Mouse (Mus musculus) hindbrain, embryonic 14.5 days (tissue): ENCODE data around the gene Parg. TPM values are rescaled to one million over a fixed set of nuclear protein-coding genes. Genes with fewer than 3 reads are reported as not detected.

Experiments used
- ATAC-seq: fragments of 200-750 bp; cut with Nextera tagmentation; 2 replicates; pipeline ENCODE4 v1.8.0; 2017; ENCODE audit warnings: moderate number of reproducible peaks, mild to moderate bottlenecking, moderate TSS enrichment, moderate library complexity; ENCODE audit not compliant: low FRiP score
- DNase-seq: peaks from one replicate; pipeline ENCODE4 v3.0.0-alpha.2; 2015; ENCODE audit warnings: low spot score
- H3K27ac ChIP-seq: fragments of 300-500 bp; sonication (generic); 2 replicates; pipeline ENCODE4 v1.5.1; 2014; ENCODE audit warnings: mild to moderate bottlenecking, moderate library complexity
- H3K27me3 ChIP-seq: fragments of 300-500 bp; sonication (generic); 2 replicates; pipeline ENCODE4 v1.6.1; 2014; ENCODE audit warnings: mild to moderate bottlenecking, low read length, mixed read lengths; ENCODE audit not compliant: control insufficient read depth, insufficient read depth
- H3K36me3 ChIP-seq: fragments of 300-500 bp; sonication (generic); replicated peaks from 2 replicates; pipeline ENCODE4 v1.6.1; 2014; ENCODE audit not compliant: control insufficient read depth, insufficient read depth
- H3K4me1 ChIP-seq: fragments of 300-500 bp; sonication (generic); replicated peaks from 2 replicates; pipeline ENCODE4 v1.6.1; 2014; ENCODE audit warnings: antibody characterized with exemption, low read length, mixed read lengths; ENCODE audit not compliant: control insufficient read depth, insufficient read depth
- H3K4me2 ChIP-seq: fragments of 300-500 bp; sonication (generic); replicated peaks from 2 replicates; pipeline ENCODE4 v1.6.1; 2014; ENCODE audit warnings: mild to moderate bottlenecking, moderate library complexity
- H3K4me3 ChIP-seq: fragments of 300-500 bp; sonication (generic); replicated peaks from 2 replicates; pipeline ENCODE4 v1.5.1; 2014; ENCODE audit warnings: mild to moderate bottlenecking, low read length
- H3K9ac ChIP-seq: fragments of 300-500 bp; sonication (generic); 2 replicates; pipeline ENCODE4 v1.6.1; 2014
- H3K9me3 ChIP-seq: fragments of 300-500 bp; sonication (generic); 2 replicates; pipeline ENCODE4 v1.6.1; 2016; ENCODE audit warnings: low read length; ENCODE audit not compliant: control insufficient read depth
- WGBS: fragments of 180-500 bp; shearing (Covaris S2); extraction: QIAGEN DNeasy Blood & Tissue Kit; methylation state at CpG from one replicate; pipeline ENCODE4 v1.1.7; 2014; 5-methylcytosine and 5-hydroxymethylcytosine counted together
- polyA plus RNA-seq: library from polyadenylated mRNA; unstranded; fragments of >200 nt; fragmentation: Nextera tagmentation; extraction: Ambion mirVana; gene quantifications from 2 replicates; pipeline ENCODE4 v1.2.1, GENCODE M21; 2014

The Parg gene
- polyA plus RNA-seq, 1 experiment from 2014 or later, result 40.1 TPM

GRCm38 (mm10) chr14:32269589-32269988 lies 67.8 kb downstream of the Parg start:
- DNase-seq, result no peak
- WGBS, result 94% methylated on average over 4 of the region's 4 CpGs

GRCm38 (mm10) chr14:32301622-32302021 lies 99.9 kb downstream of the Parg start:
- Histone ChIP-seq H3K4me3 (no peak overlapping the region), H3K27me3 (no peaks in the 10 kb centered on the region), H3K9ac (no peak overlapping the region), H3K4me2 (no peak overlapping the region), H3K36me3 (peaks cover 15% of the 10 kb centered on the region), H3K4me1 (no peaks in the 10 kb centered on the region), H3K9me3 (no peaks in the 10 kb centered on the region), H3K27ac (no peak overlapping the region)
- DNase-seq (no peak), ATAC-seq (no peak)
- WGBS, result 35% methylated on average over 12 of the region's 12 CpGs

More at GRCm38 (mm10) chr14:32269589-32269988, 67.8 kb downstream of the Parg start:
- H3K4me1 ChIP-seq, result no peaks in the 10 kb centered on the region
- ATAC-seq, result no peak
- H3K36me3 ChIP-seq, result peaks cover 5% of the 10 kb centered on the region; the same call in 1 of the 2 replicates
- H3K27ac ChIP-seq, result no peak overlapping the region
- H3K9ac ChIP-seq, result no peak overlapping the region
- no peaks in the 10 kb centered on the region for H3K9me3 ChIP-seq
- no peaks in the 10 kb centered on the region for H3K27me3 ChIP-seq
- H3K4me3 ChIP-seq, result no peak overlapping the region
- H3K4me2 ChIP-seq, result no peak overlapping the region

- Histone ChIP-seq H3K4me1 (no peaks in the 10 kb centered on the region), H3K9ac (no peak overlapping the region), H3K27ac (no peak overlapping the region; the same call in 1 of the 2 replicates), H3K4me2 (no peak overlapping the region), H3K9me3 (no peaks in the 10 kb centered on the region), H3K27me3 (no peaks in the 10 kb centered on the region), H3K36me3 (peaks cover 9% of the 10 kb centered on the region), H3K4me3 (no peak overlapping the region)
- DNase-seq (no peak), ATAC-seq (no peak)
- 81% methylated on average over 7 of the region's 7 CpGs for WGBS
These were observed 100.7 kb downstream of the Parg start for GRCm38 (mm10) chr14:32302423-32302822.

GRCm38 (mm10) chr14:32304921-32305320 lies 103.2 kb downstream of the Parg start:
- 92% methylated on average over 8 of the region's 8 CpGs for WGBS

GRCm38 (mm10) chr14:32309876-32310275 lies 108.1 kb downstream of the Parg start:
- no peaks in the 10 kb centered on the region for H3K9me3 ChIP-seq
- no peak overlapping the region for H3K9ac ChIP-seq
- DNase-seq, result peak; percentile 41
- no peaks in the 10 kb centered on the region for H3K4me1 ChIP-seq
- H3K36me3 ChIP-seq, result no peaks in the 10 kb centered on the region
- ATAC-seq, result peak; percentile 31
- no peaks in the 10 kb centered on the region for H3K27me3 ChIP-seq
- no peak overlapping the region for H3K27ac ChIP-seq
- H3K4me2 ChIP-seq, result no peak overlapping the region
- no peak overlapping the region for H3K4me3 ChIP-seq
- 39% methylated on average over 8 of the region's 8 CpGs for WGBS

More at GRCm38 (mm10) chr14:32304921-32305320, 103.2 kb downstream of the Parg start:
- no peak for ATAC-seq
- Histone ChIP-seq H3K4me1 (no peaks in the 10 kb centered on the region), H3K27me3 (no peaks in the 10 kb centered on the region), H3K27ac (no peak overlapping the region), H3K4me3 (no peak overlapping the region), H3K4me2 (no peak overlapping the region), H3K9me3 (no peaks in the 10 kb centered on the region), H3K36me3 (no peaks in the 10 kb centered on the region), H3K9ac (no peak overlapping the region)
- DNase-seq, result no peak

- Histone ChIP-seq H3K4me3 (no peak overlapping the region), H3K9ac (no peak overlapping the region), H3K4me1 (no peaks in the 10 kb centered on the region), H3K4me2 (no peak overlapping the region), H3K36me3 (no peaks in the 10 kb centered on the region), H3K9me3 (no peaks in the 10 kb centered on the region), H3K27me3 (no peaks in the 10 kb centered on the region), H3K27ac (no peak overlapping the region)
- ATAC-seq (no peak), DNase-seq (no peak)
- 97% methylated on average over 2 of the region's 2 CpGs for WGBS
These were observed 109.8 kb downstream of the Parg start for GRCm38 (mm10) chr14:32311381-32312035.

- Histone ChIP-seq H3K9me3 (no peaks in the 10 kb centered on the region), H3K27me3 (peaks cover 4% of the 10 kb centered on the region; the same call in 1 of the 2 replicates), H3K4me3 (no peak overlapping the region), H3K4me2 (no peak overlapping the region), H3K36me3 (no peaks in the 10 kb centered on the region), H3K9ac (no peak overlapping the region), H3K4me1 (0 out of 2 replicates have a peak, but pooled peaks cover 7% of the 10 kb centered on the region), H3K27ac (no peak overlapping the region)
- DNase-seq (no peak), ATAC-seq (no peak)
- WGBS, result 10% methylated on average over 4 of the region's 4 CpGs
These were observed 116.1 kb downstream of the Parg start for GRCm38 (mm10) chr14:32317822-32318221.

GRCm38 (mm10) chr14:32321732-32322685 lies 120.3 kb downstream of the Parg start, which contains the start of gene Ogdhl:
TSS of gene Ogdhl (plus strand) at chr14:32322019.
- Histone ChIP-seq H3K36me3 (no peaks in the 10 kb centered on the region), H3K9ac (peak within 1 kb of the TSS; percentile 68), H3K27me3 (peaks cover 4% of the 10 kb centered on the region; the same call in 1 of the 2 replicates), H3K4me3 (peak within 1 kb of the TSS; percentile 61), H3K9me3 (no peaks in the 10 kb centered on the region), H3K4me2 (peak within 1 kb of the TSS; percentile 63), H3K4me1 (0 out of 2 replicates have a peak, but pooled peaks cover 9% of the 10 kb centered on the region), H3K27ac (peak within 1 kb of the TSS; percentile 44)
- peak; percentile 81 for ATAC-seq
- peak; percentile 79 for DNase-seq
- 4% methylated on average over 50 of the region's 50 CpGs for WGBS

- H3K9me3 ChIP-seq, result no peaks in the 10 kb centered on the region
- no peak overlapping the region for H3K4me2 ChIP-seq
- H3K4me1 ChIP-seq, result 0 out of 2 replicates have a peak, but pooled peaks cover 9% of the 10 kb centered on the region
- H3K27ac ChIP-seq, result no peak overlapping the region
- H3K9ac ChIP-seq, result no peak overlapping the region
- no peak for DNase-seq
- no peaks in the 10 kb centered on the region for H3K36me3 ChIP-seq
- peaks cover 4% of the 10 kb centered on the region; the same call in 1 of the 2 replicates for H3K27me3 ChIP-seq
- 90% methylated on average over 5 of the region's 5 CpGs for WGBS
- H3K4me3 ChIP-seq, result no peak overlapping the region
- no peak for ATAC-seq
These were observed 121.5 kb downstream of the Parg start for GRCm38 (mm10) chr14:32323221-32323620.
